Mouse (Mus musculus): Measurements from ENCODE around the gene Smim9.

DNA sequence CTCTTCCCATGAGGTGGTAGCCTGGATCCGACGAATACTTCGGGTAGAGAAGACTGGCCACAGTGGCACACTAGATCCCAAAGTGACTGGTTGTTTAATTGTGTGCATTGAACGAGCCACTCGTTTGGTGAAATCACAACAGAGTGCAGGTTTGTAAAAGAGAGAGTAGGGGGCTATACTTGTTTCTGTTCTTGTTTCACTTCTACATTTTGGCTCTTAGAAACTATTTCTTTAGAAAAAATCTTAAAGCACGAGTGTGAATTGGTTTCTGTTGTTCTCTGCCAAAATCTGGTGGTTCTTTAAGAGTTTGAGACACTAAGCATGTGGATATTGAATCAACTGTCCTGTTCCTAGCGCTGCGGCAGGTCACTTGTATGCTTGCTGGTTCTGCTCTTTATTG lies 64.8 kb downstream of the Smim9 start:
- no peak for TF ChIP-seq TCF12 (IDR thresholded peaks at IDR 0.05; ENCODE audit: insufficient read depth, poor library complexity, severe bottlenecking)
- TF ChIP-seq E2F4 (IDR thresholded peaks at IDR 0.05; ENCODE audit: insufficient read depth), result no peak
- no peak for TF ChIP-seq POLR2A (IDR thresholded peaks at IDR 0.05; ENCODE audit: insufficient read length, low read depth)
- no peak for TF ChIP-seq MYOD1 (IDR thresholded peaks at IDR 0.05; ENCODE audit: control insufficient read depth in 1 of 3, insufficient read length in 2 of 3, low read depth in 2 of 3)
- TF ChIP-seq SRF (IDR thresholded peaks at IDR 0.05; ENCODE audit: control insufficient read depth, insufficient read length, low read depth), result no peak
- TF ChIP-seq CEBPB (IDR thresholded peaks at IDR 0.05; ENCODE audit: insufficient read depth, poor library complexity, severe bottlenecking), result no peak
- no peak for TF ChIP-seq USF1 (IDR thresholded peaks at IDR 0.05; ENCODE audit: low read depth)

All from myocyte (in vitro differentiated cells).